Mouse (Mus musculus) kidney, postnatal 0 days (tissue): ENCODE measurements around the gene Jund. TPM values are rescaled to one million over a fixed set of nuclear protein-coding genes. Genes with fewer than 3 reads are reported as not detected.

ENCODE experiments used
- ATAC-seq: fragments of 200-750 bp; cut with Nextera tagmentation; replicated peaks from 2 replicates; pipeline ENCODE4 v1.8.0; 2017; ENCODE audit warnings: low read depth, moderate number of reproducible peaks, moderate TSS enrichment, moderate library complexity; ENCODE audit not compliant: low FRiP score
- DNase-seq: peaks from one replicate; pipeline ENCODE4 v3.0.0-alpha.2; 2016; ENCODE audit warnings: low spot score
- H3K27ac ChIP-seq: fragments of 300-500 bp; sonication (generic); 2 replicates; pipeline ENCODE4 v1.5.1; 2014; ENCODE audit warnings: mild to moderate bottlenecking
- H3K27me3 ChIP-seq: fragments of 300-500 bp; sonication (generic); 2 replicates; pipeline ENCODE4 v1.6.1; 2014; ENCODE audit warnings: low read length, mixed read lengths; ENCODE audit not compliant: insufficient read depth
- H3K36me3 ChIP-seq: fragments of 300-500 bp; sonication (generic); 2 replicates; pipeline ENCODE4 v1.6.1; 2014; ENCODE audit warnings: low read length, mixed read lengths; ENCODE audit not compliant: insufficient read depth
- H3K4me1 ChIP-seq: fragments of 300-500 bp; sonication (generic); replicated peaks from 2 replicates; pipeline ENCODE4 v1.6.1; 2014; ENCODE audit warnings: antibody characterized with exemption, low read length, mixed read lengths; ENCODE audit not compliant: insufficient read depth
- H3K4me2 ChIP-seq: fragments of 300-500 bp; sonication (generic); 2 replicates; pipeline ENCODE4 v1.6.1; 2014; ENCODE audit warnings: mild to moderate bottlenecking, low read length, moderate library complexity, mixed read lengths
- H3K4me3 ChIP-seq: fragments of 300-500 bp; sonication (generic); replicated peaks from 2 replicates; pipeline ENCODE4 v1.5.1; 2014; ENCODE audit warnings: low read depth, low read length
- H3K9ac ChIP-seq: fragments of 300-500 bp; sonication (generic); 2 replicates; pipeline ENCODE4 v1.6.1; 2014; ENCODE audit warnings: low read depth, low read length
- H3K9me3 ChIP-seq: fragments of 300-500 bp; sonication (generic); replicated peaks from 2 replicates; pipeline ENCODE4 v1.6.1; 2016; ENCODE audit warnings: low read length, inconsistent platforms, mixed read lengths
- CTCF ChIP-seq: IDR thresholded peaks from 2 replicates; pipeline ENCODE4 v1.5.1; 2016; ENCODE audit warnings: antibody characterized with exemption, low read depth, mild to moderate bottlenecking, moderate library complexity
- WGBS: fragments of 180-500 bp; shearing (Covaris S2); extraction: QIAGEN DNeasy Blood & Tissue Kit; methylation state at CpG from one replicate; pipeline ENCODE4 v1.1.7; 2014; 5-methylcytosine and 5-hydroxymethylcytosine counted together
- polyA plus RNA-seq: library from polyadenylated mRNA; unstranded; fragments of >200 nt; fragmentation: Nextera tagmentation; extraction: Ambion mirVana; gene quantifications from 2 replicates; pipeline ENCODE4 v1.2.1, GENCODE M21; 2015

The Jund gene
- polyA plus RNA-seq, 1 experiment from 2014 or later = 98.1 TPM

DNA sequence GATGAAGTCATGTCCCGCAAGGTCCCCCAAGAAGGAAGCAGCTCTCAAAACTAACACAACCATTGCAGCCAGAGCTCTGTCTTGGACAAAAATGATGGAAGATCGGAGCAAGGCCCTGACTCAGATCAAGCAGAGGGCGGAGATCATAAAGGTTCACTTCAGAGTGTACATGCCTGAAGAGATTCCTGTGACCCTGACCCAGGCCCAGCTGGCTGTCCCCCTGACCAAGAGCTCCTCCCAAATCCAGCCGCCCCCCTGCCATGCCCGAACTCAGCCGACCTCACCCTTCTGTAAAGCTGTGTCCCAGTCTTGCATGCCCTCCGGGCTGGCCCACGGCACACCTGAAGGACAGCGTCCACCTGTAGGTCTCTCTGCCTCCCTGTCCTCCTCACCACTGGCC, 11.0 kb downstream of the Jund start:
- H3K27me3 ChIP-seq = no peaks in the 10 kb centered on the region
- H3K4me1 ChIP-seq = no peaks in the 10 kb centered on the region
- H3K36me3 ChIP-seq = no peaks in the 10 kb centered on the region
- no peaks in the 10 kb centered on the region for H3K9me3 ChIP-seq
- H3K27ac ChIP-seq = no peak overlapping the region
- H3K4me3 ChIP-seq = no peak overlapping the region
- ATAC-seq (no peak), DNase-seq (no peak)
- TF ChIP-seq CTCF = no peak
- no peak overlapping the region for H3K9ac ChIP-seq
- 93% methylated on average over 9 of the region's 9 CpGs for WGBS
- no peak overlapping the region for H3K4me2 ChIP-seq

GRCm38 (mm10) chr8:70710296-70710695, 11.5 kb downstream of the Jund start:
- Histone ChIP-seq H3K9me3 (no peaks in the 10 kb centered on the region), H3K4me2 (no peak overlapping the region), H3K9ac (no peak overlapping the region), H3K4me3 (no peak overlapping the region), H3K36me3 (no peaks in the 10 kb centered on the region), H3K27me3 (no peaks in the 10 kb centered on the region), H3K27ac (no peak overlapping the region), H3K4me1 (no peaks in the 10 kb centered on the region)
- 94% methylated on average over 1 of the region's 1 CpGs for WGBS
- no peak for DNase-seq
- ATAC-seq = no peak
- TF ChIP-seq CTCF = no peak

GRCm38 (mm10) chr8:70711041-70711440, 12.3 kb downstream of the Jund start:
- WGBS = 84% methylated on average over 11 of the region's 11 CpGs
- TF ChIP-seq CTCF = no peak

GRCm38 (mm10) chr8:70713991-70714390, 15.2 kb downstream of the Jund start:
- Histone ChIP-seq H3K36me3 (no peaks in the 10 kb centered on the region), H3K9ac (no peak overlapping the region), H3K27me3 (no peaks in the 10 kb centered on the region), H3K4me3 (no peak overlapping the region), H3K27ac (no peak overlapping the region), H3K4me1 (no peaks in the 10 kb centered on the region), H3K9me3 (no peaks in the 10 kb centered on the region), H3K4me2 (no peak overlapping the region)
- DNase-seq = no peak
- no peak for TF ChIP-seq CTCF
- 69% methylated on average over 7 of the region's 7 CpGs for WGBS
- ATAC-seq = no peak

More at GRCm38 (mm10) chr8:70711041-70711440, 12.3 kb downstream of the Jund start:
- Histone ChIP-seq H3K36me3 (no peaks in the 10 kb centered on the region), H3K4me3 (no peak overlapping the region), H3K4me2 (no peak overlapping the region), H3K9me3 (no peaks in the 10 kb centered on the region), H3K4me1 (no peaks in the 10 kb centered on the region), H3K27me3 (no peaks in the 10 kb centered on the region), H3K27ac (no peak overlapping the region), H3K9ac (no peak overlapping the region)
- ATAC-seq (no peak), DNase-seq (no peak)

DNA sequence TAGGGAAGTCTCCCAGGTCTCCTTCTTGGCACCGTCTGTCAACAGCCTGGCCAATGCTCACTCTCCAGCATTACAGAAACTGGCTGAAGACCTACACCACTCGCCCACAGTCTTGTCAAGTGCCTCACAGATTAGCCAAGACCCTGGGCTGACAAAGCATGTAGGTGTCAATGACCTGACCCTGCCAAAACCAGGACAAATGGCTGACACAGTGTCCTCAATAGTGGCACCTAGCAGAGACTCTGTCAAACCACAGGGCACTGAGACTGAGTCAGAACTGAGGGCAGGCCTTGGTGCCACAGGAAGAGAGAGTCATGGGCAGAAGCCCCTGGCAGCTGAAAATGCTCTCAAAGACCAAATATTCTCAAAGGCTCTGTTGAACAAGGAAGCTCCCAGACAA, 16.3 kb downstream of the Jund start:
- Histone ChIP-seq H3K27me3 (no peaks in the 10 kb centered on the region), H3K4me1 (no peaks in the 10 kb centered on the region), H3K4me2 (no peak overlapping the region), H3K27ac (no peak overlapping the region), H3K9ac (no peak overlapping the region), H3K4me3 (no peak overlapping the region), H3K9me3 (no peaks in the 10 kb centered on the region), H3K36me3 (no peaks in the 10 kb centered on the region)
- DNase-seq (no peak), ATAC-seq (no peak)
- 41% methylated on average over 2 of the region's 2 CpGs for WGBS
- no peak for TF ChIP-seq CTCF

DNA sequence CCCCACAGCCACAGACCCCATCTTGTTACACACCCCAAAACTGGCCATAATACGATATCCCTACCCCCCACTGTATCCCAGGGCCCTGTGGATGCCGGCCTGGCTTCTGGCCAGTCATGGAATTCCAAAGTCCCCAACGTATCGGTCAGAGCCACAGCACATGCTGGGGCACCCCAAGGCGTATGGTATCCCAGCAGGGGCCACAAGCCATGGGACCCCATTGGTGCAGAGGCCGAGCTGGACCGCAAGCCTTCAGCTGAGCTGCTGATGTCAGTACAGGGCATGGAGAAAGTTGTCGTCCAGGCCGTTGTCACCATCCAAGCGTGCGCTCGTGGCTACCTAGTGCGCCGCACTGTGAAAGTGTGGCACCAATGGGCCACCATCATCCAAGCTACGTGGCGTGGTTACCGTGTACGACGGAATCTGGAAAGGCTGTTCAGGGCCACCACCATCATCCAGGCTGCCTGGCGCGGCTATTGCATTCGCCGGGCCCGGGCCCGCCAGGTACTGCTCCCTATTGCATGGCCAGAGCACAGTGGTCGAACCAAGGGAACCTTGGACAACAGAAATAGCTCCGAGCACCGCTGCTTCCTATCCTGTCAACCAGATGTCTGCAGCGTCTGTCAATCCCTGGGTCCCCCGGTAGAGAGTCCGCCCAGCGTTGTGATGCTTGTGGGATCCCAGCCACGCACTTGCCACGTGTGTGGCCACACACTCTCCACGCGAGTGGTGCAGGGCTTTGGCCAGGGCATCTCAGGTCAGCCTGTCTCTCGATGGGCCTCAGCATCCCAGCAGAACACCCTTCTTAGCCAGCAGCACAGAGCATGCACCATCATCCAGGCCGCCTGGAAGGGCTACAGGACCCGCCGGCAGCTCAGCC, 18.0 kb downstream of the Jund start:
- no peak overlapping the region for H3K27ac ChIP-seq
- H3K9ac ChIP-seq = no peak overlapping the region
- no peak overlapping the region for H3K4me2 ChIP-seq
- no peak for ATAC-seq
- WGBS = 87% methylated on average over 40 of the region's 40 CpGs
- H3K4me1 ChIP-seq = no peaks in the 10 kb centered on the region
- no peaks in the 10 kb centered on the region for H3K9me3 ChIP-seq
- no peaks in the 10 kb centered on the region for H3K36me3 ChIP-seq
- TF ChIP-seq CTCF = no peak
- no peak for DNase-seq
- H3K27me3 ChIP-seq = no peaks in the 10 kb centered on the region
- H3K4me3 ChIP-seq = no peak overlapping the region

DNA sequence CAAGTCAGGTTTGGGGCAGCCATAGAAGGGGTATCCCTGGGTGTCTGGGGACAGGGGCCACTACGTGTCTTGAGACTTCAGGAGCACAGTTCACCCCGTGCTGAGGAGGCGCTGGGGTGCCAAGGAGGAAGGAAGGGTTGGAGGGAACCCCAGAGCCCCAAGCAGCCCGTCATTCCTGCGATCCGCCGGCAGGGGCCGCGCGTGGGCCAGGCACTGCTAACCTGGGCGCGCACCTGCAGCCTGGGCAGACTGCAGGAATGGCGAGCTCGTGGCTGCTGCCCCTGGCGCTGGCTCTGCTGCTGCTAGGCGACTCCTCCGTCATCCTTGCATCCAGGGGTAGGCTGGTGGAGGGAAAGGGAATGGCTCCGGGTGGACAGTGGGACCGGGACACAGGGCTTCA, 19.5 kb downstream of the Jund start, which contains the start of gene Gm3336:
Gene Gm3336 (plus strand): TSS at position 247 of the 400 bp plus-strand sequence.
- no peaks in the 10 kb centered on the region for H3K4me1 ChIP-seq
- no peak within 1 kb of the TSS for H3K9ac ChIP-seq
- DNase-seq (peak; percentile 60), ATAC-seq (peak; percentile 25)
- no peaks in the 10 kb centered on the region for H3K9me3 ChIP-seq
- H3K27me3 ChIP-seq = no peaks in the 10 kb centered on the region
- TF ChIP-seq CTCF = peak; percentile 90
- WGBS = 3% methylated on average over 18 of the region's 19 CpGs
- no peak within 1 kb of the TSS for H3K4me3 ChIP-seq
- no peak within 1 kb of the TSS for H3K27ac ChIP-seq
- H3K36me3 ChIP-seq = no peaks in the 10 kb centered on the region
- H3K4me2 ChIP-seq = no peak within 1 kb of the TSS
